Mouse (Mus musculus) midbrain, embryonic 14.5 days (tissue): Measurements from ENCODE around the gene Xrcc6. TPM values are rescaled to one million over a fixed set of nuclear protein-coding genes. Genes with fewer than 3 reads are reported as not detected.

Experiments used
- ATAC-seq: fragments of 200-750 bp; cut with Nextera tagmentation; 2 replicates; pipeline ENCODE4 v1.8.0; 2017; ENCODE audit warnings: moderate number of reproducible peaks, moderate library complexity; ENCODE audit not compliant: low FRiP score, low TSS enrichment
- DNase-seq: peaks from one replicate; pipeline ENCODE4 v3.0.0-alpha.2; 2015
- H3K27ac ChIP-seq: fragments of 300-500 bp; sonication (generic); replicated peaks from 2 replicates; pipeline ENCODE4 v1.5.1; 2014; ENCODE audit warnings: mild to moderate bottlenecking, low read depth, low read length, moderate library complexity
- H3K27me3 ChIP-seq: fragments of 300-500 bp; sonication (generic); 2 replicates; pipeline ENCODE4 v1.6.1; 2014; ENCODE audit warnings: low read length, control low read depth, mixed read lengths; ENCODE audit not compliant: control insufficient read depth, insufficient read depth
- H3K36me3 ChIP-seq: fragments of 300-500 bp; sonication (generic); 2 replicates; pipeline ENCODE4 v1.6.1; 2014; ENCODE audit warnings: low read length, control low read depth; ENCODE audit not compliant: control insufficient read depth, insufficient read depth
- H3K4me1 ChIP-seq: fragments of 300-500 bp; sonication (generic); 2 replicates; pipeline ENCODE4 v1.6.1; 2014; ENCODE audit warnings: mild to moderate bottlenecking, antibody characterized with exemption, low read length, control low read depth; ENCODE audit not compliant: control insufficient read depth, insufficient read depth
- H3K4me2 ChIP-seq: fragments of 300-500 bp; sonication (generic); 2 replicates; pipeline ENCODE4 v1.6.1; 2014; ENCODE audit warnings: mild to moderate bottlenecking, low read length, moderate library complexity
- H3K4me3 ChIP-seq: fragments of 300-500 bp; sonication (generic); replicated peaks from 2 replicates; pipeline ENCODE4 v1.5.1; 2014; ENCODE audit warnings: low read depth, low read length
- H3K9ac ChIP-seq: fragments of 300-500 bp; sonication (generic); replicated peaks from 2 replicates; pipeline ENCODE4 v1.6.1; 2014; ENCODE audit warnings: mild to moderate bottlenecking, low read length, moderate library complexity
- H3K9me3 ChIP-seq: fragments of 300-500 bp; sonication (generic); 2 replicates; pipeline ENCODE4 v1.6.1; 2016; ENCODE audit warnings: low read length, control low read depth, mixed read lengths; ENCODE audit not compliant: control insufficient read depth
- WGBS: fragments of 180-500 bp; shearing (Covaris S2); extraction: QIAGEN DNeasy Blood & Tissue Kit; methylation state at CpG from one replicate; pipeline ENCODE4 v1.1.7; 2014; 5-methylcytosine and 5-hydroxymethylcytosine counted together
- polyA plus RNA-seq: library from polyadenylated mRNA; unstranded; fragments of >200 nt; fragmentation: Nextera tagmentation; extraction: Ambion mirVana; gene quantifications from 2 replicates; pipeline ENCODE4 v1.2.1, GENCODE M21; 2014

Gene Xrcc6
- polyA plus RNA-seq, 1 experiment from 2014 or later, result 36.9 TPM

DNA sequence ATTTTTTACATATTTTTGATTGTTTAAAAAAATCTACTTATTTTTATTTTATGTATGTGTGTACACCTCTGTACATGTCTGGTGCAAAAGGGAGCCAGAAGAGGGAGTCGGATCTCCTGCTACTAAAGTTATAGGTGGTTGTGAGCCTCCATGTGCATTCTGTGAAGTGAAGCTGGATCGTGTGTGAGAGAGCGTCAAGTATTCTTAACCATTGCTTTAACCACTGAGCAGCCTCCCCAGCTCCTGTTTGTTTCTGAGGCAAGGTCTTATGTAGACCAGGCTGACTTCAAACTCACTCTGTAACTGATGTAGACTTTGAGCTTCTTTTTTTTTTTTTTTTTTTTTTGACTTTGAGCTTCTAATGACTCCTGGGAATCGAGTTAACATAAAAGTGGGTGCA is 29.8 kb downstream of the Xrcc6 start:
- Histone ChIP-seq H3K4me3 (no peak overlapping the region), H3K9me3 (no peaks in the 10 kb centered on the region), H3K27me3 (no peaks in the 10 kb centered on the region), H3K9ac (no peak overlapping the region), H3K4me1 (peaks cover 17% of the 10 kb centered on the region), H3K36me3 (peaks cover 17% of the 10 kb centered on the region), H3K27ac (no peak overlapping the region), H3K4me2 (no peak overlapping the region)
- DNase-seq (no peak), ATAC-seq (no peak)
- WGBS, result 80% methylated on average over 4 of the region's 4 CpGs

GRCm38 (mm10) chr15:82019288-82019687 is 31.7 kb downstream of the Xrcc6 start:
- 76% methylated on average over 3 of the region's 3 CpGs for WGBS
- Histone ChIP-seq H3K27me3 (no peaks in the 10 kb centered on the region), H3K4me2 (no peak overlapping the region), H3K4me1 (peaks cover 17% of the 10 kb centered on the region), H3K27ac (no peak overlapping the region), H3K36me3 (peaks cover 35% of the 10 kb centered on the region), H3K9ac (no peak overlapping the region), H3K4me3 (no peak overlapping the region), H3K9me3 (no peaks in the 10 kb centered on the region)
- ATAC-seq, result no peak
- DNase-seq, result no peak

DNA sequence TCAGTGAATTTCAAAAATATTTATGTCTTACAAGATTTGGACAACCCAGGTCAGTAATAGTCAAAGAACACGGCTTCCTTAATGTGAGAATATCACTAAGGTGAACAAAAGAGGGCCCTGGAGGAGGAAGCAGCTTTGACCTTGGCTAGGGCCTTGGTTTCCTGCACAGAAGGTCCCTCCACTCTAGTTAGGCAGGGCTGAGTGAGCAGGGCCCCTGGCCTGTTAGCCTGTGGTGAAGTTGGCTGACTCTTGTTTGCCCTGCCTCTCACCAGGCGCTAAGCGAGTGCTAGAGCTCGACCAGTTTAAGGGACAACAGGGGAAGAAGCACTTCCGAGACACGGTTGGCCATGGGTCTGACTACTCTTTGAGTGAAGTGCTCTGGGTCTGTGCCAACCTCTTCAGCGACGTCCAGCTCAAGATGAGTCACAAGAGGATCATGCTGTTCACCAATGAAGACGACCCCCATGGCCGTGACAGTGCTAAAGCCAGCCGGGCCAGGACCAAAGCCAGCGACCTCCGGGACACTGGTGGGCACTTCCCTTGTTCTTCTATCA is 35.0 kb downstream of the Xrcc6 start:
- Histone ChIP-seq H3K36me3 (peaks cover 66% of the 10 kb centered on the region), H3K27ac (no peak overlapping the region), H3K9me3 (no peaks in the 10 kb centered on the region), H3K27me3 (no peaks in the 10 kb centered on the region), H3K9ac (no peak overlapping the region), H3K4me2 (no peak overlapping the region), H3K4me1 (no peaks in the 10 kb centered on the region), H3K4me3 (no peak overlapping the region)
- 91% methylated on average over 13 of the region's 13 CpGs for WGBS
- no peak for DNase-seq
- no peak for ATAC-seq

DNA sequence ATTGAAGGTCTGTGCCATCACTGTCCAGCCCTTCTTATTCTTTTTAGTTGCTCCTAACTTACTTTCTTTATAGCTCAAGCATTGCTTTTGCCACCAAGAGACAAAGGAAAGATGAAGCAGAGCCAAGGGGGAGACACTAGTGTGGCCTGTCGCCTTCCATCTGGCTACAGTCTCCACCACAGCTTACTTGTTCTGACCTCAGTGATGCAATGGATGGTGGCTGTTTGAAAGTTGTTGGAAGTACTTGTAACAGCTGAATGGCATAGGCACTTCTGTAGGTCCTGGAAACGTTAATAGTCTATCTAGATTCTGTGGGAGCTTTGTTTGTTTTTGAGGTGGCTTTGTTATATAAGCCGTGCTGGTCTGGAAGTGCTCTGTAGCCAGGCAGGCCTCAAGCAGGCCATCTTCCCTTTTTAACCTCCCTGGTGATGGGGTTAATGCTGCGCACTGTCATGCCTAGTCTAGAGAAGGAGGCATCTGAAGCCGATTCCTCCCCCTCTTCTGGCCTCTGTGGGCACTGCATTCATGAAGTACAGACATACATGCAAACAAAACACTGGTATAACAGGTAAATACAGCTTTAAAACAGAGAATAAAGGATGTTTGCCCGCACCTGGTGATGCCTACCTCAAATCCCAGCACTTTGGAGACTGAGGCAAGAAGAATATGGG is 36.5 kb downstream of the Xrcc6 start:
- H3K9ac ChIP-seq, result no peak overlapping the region
- H3K9me3 ChIP-seq, result no peaks in the 10 kb centered on the region
- WGBS, result 96% methylated on average over 6 of the region's 6 CpGs
- no peaks in the 10 kb centered on the region for H3K27me3 ChIP-seq
- H3K27ac ChIP-seq, result no peak overlapping the region
- no peaks in the 10 kb centered on the region for H3K4me1 ChIP-seq
- H3K4me3 ChIP-seq, result no peak overlapping the region
- H3K4me2 ChIP-seq, result no peak overlapping the region
- ATAC-seq (no peak), DNase-seq (no peak)
- H3K36me3 ChIP-seq, result peaks cover 76% of the 10 kb centered on the region

- no peak for ATAC-seq
- Histone ChIP-seq H3K27ac (no peak overlapping the region), H3K9ac (no peak overlapping the region), H3K4me3 (no peak overlapping the region), H3K4me1 (no peaks in the 10 kb centered on the region), H3K27me3 (no peaks in the 10 kb centered on the region), H3K9me3 (no peaks in the 10 kb centered on the region), H3K4me2 (no peak overlapping the region), H3K36me3 (peaks cover 92% of the 10 kb centered on the region)
- WGBS, result 97% methylated on average over 7 of the region's 7 CpGs
- DNase-seq, result no peak
Measured at GRCm38 (mm10) chr15:82027276-82027675, 39.6 kb downstream of the Xrcc6 start.

- peaks cover 89% of the 10 kb centered on the region for H3K36me3 ChIP-seq
- no peak overlapping the region for H3K4me3 ChIP-seq
- H3K9ac ChIP-seq, result no peak overlapping the region
- no peaks in the 10 kb centered on the region for H3K27me3 ChIP-seq
- DNase-seq, result no peak
- 95% methylated on average over 7 of the region's 7 CpGs for WGBS
- H3K27ac ChIP-seq, result no peak overlapping the region
- H3K9me3 ChIP-seq, result no peaks in the 10 kb centered on the region
- no peak overlapping the region for H3K4me2 ChIP-seq
- H3K4me1 ChIP-seq, result no peaks in the 10 kb centered on the region
- ATAC-seq, result no peak
Measured at GRCm38 (mm10) chr15:82027726-82028125, 40.1 kb downstream of the Xrcc6 start.

DNA sequence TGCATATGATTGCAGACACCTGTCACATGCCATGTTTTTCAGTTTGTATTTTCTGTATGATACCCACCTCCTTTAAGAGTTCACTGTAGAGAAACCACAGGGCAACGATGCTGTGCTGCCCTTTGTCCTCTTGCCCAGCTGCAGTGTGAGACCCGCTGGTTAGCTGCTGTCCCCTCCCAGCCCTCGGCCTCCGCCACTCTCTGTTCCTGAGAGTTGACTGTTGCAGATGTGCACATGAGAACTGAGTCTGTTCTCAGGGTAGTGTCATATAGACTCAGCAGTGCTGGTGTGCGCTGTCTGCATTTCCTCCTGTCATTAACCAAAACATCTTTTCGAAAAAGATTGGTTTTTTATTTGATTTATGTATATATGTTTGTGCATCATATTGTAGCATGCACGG is 44.8 kb downstream of the Xrcc6 start:
- H3K27me3 ChIP-seq, result no peaks in the 10 kb centered on the region
- ATAC-seq (no peak), DNase-seq (no peak)
- H3K4me1 ChIP-seq, result no peaks in the 10 kb centered on the region
- peaks cover 75% of the 10 kb centered on the region for H3K36me3 ChIP-seq
- WGBS, result 92% methylated on average over 7 of the region's 7 CpGs
- H3K9me3 ChIP-seq, result no peaks in the 10 kb centered on the region
- H3K4me2 ChIP-seq, result no peak overlapping the region
- no peak overlapping the region for H3K4me3 ChIP-seq
- H3K9ac ChIP-seq, result no peak overlapping the region
- no peak overlapping the region for H3K27ac ChIP-seq

DNA sequence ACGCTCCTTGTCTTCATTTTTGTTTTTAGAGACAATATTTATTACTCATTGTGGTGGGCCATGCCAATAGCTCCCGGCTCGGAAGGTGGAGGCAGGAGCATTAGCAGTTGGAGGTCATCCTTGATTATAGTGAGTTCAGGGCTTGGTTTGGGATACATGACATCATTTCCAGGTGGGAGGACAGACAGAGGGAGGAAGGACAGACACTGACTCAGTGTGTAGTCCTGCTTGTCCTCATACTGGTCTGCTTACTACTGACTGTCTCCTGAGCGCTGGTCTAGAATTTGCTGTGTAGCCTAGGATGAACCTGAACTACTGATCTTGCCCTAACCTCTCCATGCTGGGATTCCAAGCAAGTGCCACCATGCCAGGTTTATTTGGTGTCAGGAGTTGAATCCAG is 46.1 kb downstream of the Xrcc6 start, which contains the start of gene Desi1:
Gene Desi1 (minus strand): TSS at position 101 of the 400 bp plus-strand sequence.
- Histone ChIP-seq H3K4me1 (no peaks in the 10 kb centered on the region), H3K27ac (no peak within 1 kb of the TSS), H3K4me3 (no peak within 1 kb of the TSS), H3K36me3 (peaks cover 76% of the 10 kb centered on the region), H3K9ac (no peak within 1 kb of the TSS), H3K9me3 (no peaks in the 10 kb centered on the region), H3K4me2 (no peak within 1 kb of the TSS), H3K27me3 (no peaks in the 10 kb centered on the region)
- WGBS, result 97% methylated on average over 4 of the region's 4 CpGs
- DNase-seq, result no peak
- no peak for ATAC-seq
